Mouse (Mus musculus): ENCODE measurements at regions not wholly inside any gene's neighbourhood (a gene's known extent, or its start where the extent isn't known, plus 50 kb on each side); places are given as distances from the start of the nearest gene placed in this dataset.

DNA sequence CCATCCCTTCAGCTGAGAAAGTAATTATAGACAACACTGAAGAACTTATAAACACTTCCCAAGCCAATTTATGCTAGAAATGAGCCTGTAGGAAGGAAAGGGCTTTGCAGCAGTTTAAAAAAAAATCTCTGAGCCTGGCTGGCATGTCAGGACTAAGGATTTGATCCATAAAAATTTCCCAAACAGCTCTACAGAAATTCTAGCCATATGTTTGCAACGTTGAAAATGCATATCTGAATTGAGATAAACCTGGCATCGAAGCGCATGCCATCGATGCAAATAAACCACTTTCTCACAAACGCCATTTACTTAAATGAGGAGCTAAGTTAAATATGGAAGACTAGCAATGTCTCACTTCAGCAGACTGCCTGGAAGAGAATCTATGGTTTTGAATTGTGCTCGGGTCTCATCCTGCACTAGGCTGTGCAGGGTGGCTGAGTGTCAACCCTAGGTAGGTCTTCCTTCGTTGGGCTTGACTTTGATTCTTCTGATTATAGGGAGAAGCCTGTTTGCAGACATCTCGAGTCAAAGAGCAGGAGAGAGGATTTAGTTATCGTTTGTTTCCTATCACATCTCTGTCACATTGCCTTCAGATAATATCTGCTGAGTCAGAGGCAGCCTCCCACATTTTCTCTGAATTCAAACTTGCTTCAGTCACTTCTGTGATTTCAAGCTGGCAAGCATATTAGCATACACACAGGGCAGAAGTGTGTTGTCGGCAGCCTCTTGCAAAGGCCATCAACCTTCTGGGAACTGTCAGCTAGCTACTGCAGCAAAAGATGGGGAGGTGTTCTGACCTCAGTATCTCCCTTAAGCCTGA, 204.0 kb downstream of the Sqor start:
- TF ChIP-seq CTCF (IDR thresholded peaks at IDR 0.05; ENCODE audit: low read depth, low read length) (no peak), POLR2A (IDR thresholded peaks at IDR 0.05; ENCODE audit: insufficient read depth, low read length) (no peak), EP300 (IDR thresholded peaks at IDR 0.05; ENCODE audit: insufficient read depth, low read depth, low read length) (no peak)
